Mouse (Mus musculus) kidney, adult 2 months (tissue): Measurements from ENCODE around the gene AB124611.
"Not testable (repeated sequence)": the region's sequence is repeated elsewhere in the genome, so short reads cannot be mapped to it uniquely, and the experiment has no call there.

ENCODE experiments used
- CTCF ChIP-seq: fragments of 200-500 bp; conservative IDR thresholded peaks from 2 replicates; pipeline ENCODE4 v1.5.1; 2011; ENCODE audit warnings: low read depth, mild to moderate bottlenecking, control low read depth, low read length, moderate library complexity, mixed read lengths; ENCODE audit not compliant: insufficient read depth, insufficient read length
- POLR2A ChIP-seq: fragments of 200-500 bp; IDR thresholded peaks from one replicate; pipeline ENCODE4 v1.6.1; 2011; ENCODE audit warnings: low read depth, low read length, control low read depth

DNA sequence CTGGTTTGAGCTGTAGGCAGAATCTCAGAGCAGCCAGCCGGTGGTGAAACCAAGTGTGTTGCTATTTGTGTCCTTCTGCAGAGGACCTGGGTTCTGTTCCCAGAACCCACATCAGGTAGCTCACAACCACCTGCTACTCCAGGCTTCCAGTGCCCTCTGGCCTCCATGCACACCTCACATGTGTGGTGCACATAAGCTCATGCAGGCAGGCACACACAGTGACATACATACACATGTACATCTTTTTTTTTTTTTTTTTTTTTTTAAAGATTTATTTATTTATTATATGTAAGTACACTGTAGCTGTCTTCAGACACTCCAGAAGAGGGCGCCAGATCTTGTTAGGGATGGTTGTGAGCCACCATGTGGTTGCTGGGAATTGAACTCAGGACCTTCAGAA lies 37.7 kb upstream of the AB124611 start:
- TF ChIP-seq POLR2A, CTCF: not testable (repeated sequence)
